Mouse (Mus musculus): Measurements from ENCODE around the gene Cpt1b.
A peak's percentile ranks its signal among the peaks of the same experiment; 100 is the strongest.
"Not testable (repeated sequence)": the region's sequence is repeated elsewhere in the genome, so short reads cannot be mapped to it uniquely, and the experiment has no call there.

The Cpt1b gene

GRCm38 (mm10) chr15:89431806-89432205, 6.1 kb upstream of the Cpt1b start:
- DNase-seq, result no peak

GRCm38 (mm10) chr15:89431271-89431670, 5.6 kb upstream of the Cpt1b start:
- DNase-seq, result no peak

- not testable (repeated sequence) for DNase-seq
Measured at GRCm38 (mm10) chr15:89430771-89431170, 5.1 kb upstream of the Cpt1b start.

- no peak for DNase-seq
Measured at GRCm38 (mm10) chr15:89430341-89430740, 4.7 kb upstream of the Cpt1b start.

GRCm38 (mm10) chr15:89429352-89430221, 3.9 kb upstream of the Cpt1b start, which contains the start of the genes C730034F03Rik, Gm44502 and Chkb:
TSS of gene C730034F03Rik (plus strand) at chr15:89429589.
TSS of gene Gm44502 (minus strand) at chr15:89429696.
TSS of gene Chkb (minus strand) at chr15:89429908.
- peak; percentile 94 for DNase-seq

- no peak for DNase-seq
Measured at GRCm38 (mm10) chr15:89428821-89429351, 3.2 kb upstream of the Cpt1b start.

GRCm38 (mm10) chr15:89428136-89428790, 2.6 kb upstream of the Cpt1b start:
- DNase-seq, result no peak

- DNase-seq, result no peak
Measured at GRCm38 (mm10) chr15:89426716-89427115, 1.1 kb upstream of the Cpt1b start.

- no peak for DNase-seq
Measured at GRCm38 (mm10) chr15:89424621-89425020, 1.0 kb downstream of the Cpt1b start.

- DNase-seq, result no peak
Measured at GRCm38 (mm10) chr15:89421938-89422337, 3.7 kb downstream of the Cpt1b start.

GRCm38 (mm10) chr15:89415282-89415681, 10.4 kb downstream of the Cpt1b start:
- no peak for DNase-seq

GRCm38 (mm10) chr15:89410118-89410517, 15.5 kb downstream of the Cpt1b start, which contains the start of gene Syce3:
TSS of gene Syce3 (minus strand) at chr15:89410503.
- DNase-seq, result no peak

- DNase-seq, result no peak
Measured at GRCm38 (mm10) chr15:89406691-89407090, 19.0 kb downstream of the Cpt1b start.

GRCm38 (mm10) chr15:89404831-89405623, 20.6 kb downstream of the Cpt1b start:
- no peak for DNase-seq

- no peak for DNase-seq
Measured at GRCm38 (mm10) chr15:89402471-89402870, 23.2 kb downstream of the Cpt1b start.

GRCm38 (mm10) chr15:89399716-89400115, 25.9 kb downstream of the Cpt1b start:
- DNase-seq, result no peak

- DNase-seq, result no peak
Measured at GRCm38 (mm10) chr15:89398146-89398545, 27.5 kb downstream of the Cpt1b start.

- DNase-seq, result no peak
Measured at GRCm38 (mm10) chr15:89396883-89397282, 28.8 kb downstream of the Cpt1b start.

- DNase-seq, result no peak
Measured at GRCm38 (mm10) chr15:89390081-89390480, 35.6 kb downstream of the Cpt1b start.

GRCm38 (mm10) chr15:89387127-89387526, 38.5 kb downstream of the Cpt1b start:
- DNase-seq, result no peak

GRCm38 (mm10) chr15:89384617-89385016, 41.0 kb downstream of the Cpt1b start, which contains the start of gene Klhdc7b:
TSS of gene Klhdc7b (plus strand) at chr15:89384917.
- DNase-seq, result no peak

GRCm38 (mm10) chr15:89379429-89379828, 46.2 kb downstream of the Cpt1b start:
- DNase-seq, result peak; percentile 69
